Mouse (Mus musculus) limb, embryonic 11.5 days (tissue): ENCODE measurements at regions not wholly inside any gene's neighbourhood (a gene's known extent, or its start where the extent isn't known, plus 50 kb on each side); places are given as distances from the start of the nearest gene placed in this dataset.

Source experiments
- ATAC-seq: fragments of 200-750 bp; cut with Nextera tagmentation; 2 replicates; pipeline ENCODE4 v1.8.0; 2017; ENCODE audit warnings: low read depth; ENCODE audit not compliant: insufficient number of reproducible peaks, low FRiP score, low TSS enrichment
- DNase-seq: peaks from one replicate; pipeline ENCODE4 v3.0.0-alpha.2; 2015; ENCODE audit warnings: low spot score
- H3K27ac ChIP-seq: fragments of 300-500 bp; sonication (generic); replicated peaks from 2 replicates; pipeline ENCODE4 v1.5.1; 2014; ENCODE audit warnings: low read depth, mild to moderate bottlenecking, low read length
- H3K27me3 ChIP-seq: fragments of 300-500 bp; sonication (generic); 2 replicates; pipeline ENCODE4 v1.6.1; 2014; ENCODE audit warnings: mild to moderate bottlenecking, low read length, mixed read lengths; ENCODE audit not compliant: control insufficient read depth, insufficient read depth
- H3K36me3 ChIP-seq: fragments of 300-500 bp; sonication (generic); 2 replicates; pipeline ENCODE4 v1.6.1; 2014; ENCODE audit warnings: mild to moderate bottlenecking, low read length, moderate library complexity, mixed read lengths; ENCODE audit not compliant: control insufficient read depth, insufficient read depth
- H3K4me1 ChIP-seq: fragments of 300-500 bp; sonication (generic); 2 replicates; pipeline ENCODE4 v1.6.1; 2014; ENCODE audit warnings: low read length, mixed read lengths; ENCODE audit not compliant: control insufficient read depth, insufficient read depth
- H3K4me2 ChIP-seq: fragments of 300-500 bp; sonication (generic); 2 replicates; pipeline ENCODE4 v1.6.1; 2014; ENCODE audit warnings: low read depth, mild to moderate bottlenecking, moderate library complexity; ENCODE audit not compliant: severe bottlenecking
- H3K4me3 ChIP-seq: fragments of 300-500 bp; sonication (generic); 2 replicates; pipeline ENCODE4 v1.5.1; 2014; ENCODE audit warnings: low read depth, low read length
- H3K9ac ChIP-seq: fragments of 300-500 bp; sonication (generic); 2 replicates; pipeline ENCODE4 v1.6.1; 2014; ENCODE audit warnings: mild to moderate bottlenecking, low read length
- H3K9me3 ChIP-seq: fragments of 300-500 bp; sonication (generic); 2 replicates; pipeline ENCODE4 v1.6.1; 2016; ENCODE audit warnings: low read length; ENCODE audit not compliant: control insufficient read depth
- WGBS: fragments of 180-500 bp; shearing (Covaris S2); extraction: QIAGEN DNeasy Blood & Tissue Kit; methylation state at CpG from one replicate; pipeline ENCODE4 v1.1.7; 2014; 5-methylcytosine and 5-hydroxymethylcytosine counted together

DNA sequence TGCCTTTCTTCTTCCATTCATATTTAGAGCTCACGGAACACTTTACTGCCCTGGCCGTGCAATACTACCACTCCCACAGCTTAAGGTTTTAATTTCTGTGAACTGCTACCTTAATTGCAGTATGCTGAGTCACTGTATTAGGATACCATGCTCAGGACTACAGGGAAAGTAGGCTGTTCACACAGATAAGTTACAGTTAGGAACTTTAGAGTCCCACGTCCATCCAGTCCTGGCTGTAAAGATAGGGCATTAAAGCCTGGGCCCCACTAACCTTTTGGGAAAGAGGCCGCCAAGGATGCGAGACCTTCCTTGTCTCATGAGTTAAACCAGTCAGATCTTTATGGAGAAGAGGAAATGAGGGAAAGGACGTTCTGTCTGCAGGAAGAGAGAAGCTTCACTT is 574.6 kb downstream of the Stpg2 start:
- 62% methylated on average over 6 of the region's 6 CpGs for WGBS
- 0 out of 2 replicates have a peak, but pooled peaks have one; percentile 54 for ATAC-seq

DNA sequence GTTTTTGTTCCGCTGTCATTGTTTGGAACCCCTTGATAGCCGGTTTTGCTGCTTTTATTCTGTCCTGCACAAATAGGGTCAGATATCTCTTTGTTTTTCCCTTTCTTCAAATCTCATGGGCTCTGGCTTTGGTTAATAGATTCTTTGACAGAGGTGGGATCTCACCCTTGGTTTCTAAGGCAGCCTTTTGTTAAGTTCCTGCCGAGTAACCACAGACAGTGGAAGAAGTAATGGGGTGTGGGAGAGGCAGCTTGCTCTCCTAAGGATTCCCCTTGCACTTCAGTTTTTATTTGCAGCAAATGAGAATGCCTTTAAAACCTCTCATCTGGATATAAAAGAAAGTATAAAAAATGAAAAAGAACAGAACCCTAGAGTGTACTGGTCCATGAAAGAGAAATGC is 577.9 kb downstream of the Stpg2 start:
- no peaks in the 10 kb centered on the region for H3K9me3 ChIP-seq
- 0 out of 2 replicates have a peak, but pooled peaks cover 3% of the 10 kb centered on the region for H3K4me1 ChIP-seq
- DNase-seq (no peak), ATAC-seq (no peak)
- 82% methylated on average over 3 of the region's 3 CpGs for WGBS
- no peak overlapping the region for H3K4me3 ChIP-seq
- H3K27ac ChIP-seq = no peak overlapping the region
- no peak overlapping the region for H3K4me2 ChIP-seq
- H3K27me3 ChIP-seq = no peaks in the 10 kb centered on the region
- no peaks in the 10 kb centered on the region for H3K36me3 ChIP-seq
- H3K9ac ChIP-seq = no peak overlapping the region

More for the DNA sequence above, 574.6 kb downstream of the Stpg2 start:
- no peaks in the 10 kb centered on the region for H3K27me3 ChIP-seq
- 0 out of 2 replicates have a peak, but pooled peaks cover 3% of the 10 kb centered on the region for H3K4me1 ChIP-seq
- no peak overlapping the region for H3K4me2 ChIP-seq
- no peak overlapping the region for H3K9ac ChIP-seq
- no peak overlapping the region for H3K27ac ChIP-seq
- H3K36me3 ChIP-seq = no peaks in the 10 kb centered on the region
- DNase-seq = no peak
- H3K9me3 ChIP-seq = no peaks in the 10 kb centered on the region
- H3K4me3 ChIP-seq = no peak overlapping the region

DNA sequence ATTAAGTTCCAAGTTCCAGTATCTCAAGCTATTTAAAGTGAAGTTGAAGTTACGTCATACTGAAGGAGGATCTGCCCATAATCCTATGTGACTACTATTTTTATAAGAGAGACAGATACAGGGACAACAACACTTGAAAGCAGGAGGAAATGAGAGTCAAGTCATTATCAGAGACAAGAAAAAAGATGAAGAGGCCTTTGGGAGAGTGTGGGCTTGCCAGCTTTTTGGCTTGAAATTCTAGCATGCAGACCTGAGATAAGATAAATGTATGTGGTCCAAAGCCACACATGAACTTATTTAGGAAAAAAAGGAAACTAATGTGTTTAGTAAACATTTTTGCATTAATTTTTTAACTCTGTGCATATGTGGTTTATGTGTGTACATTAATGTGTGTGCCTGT is 581.0 kb downstream of the Stpg2 start:
- Histone ChIP-seq H3K27ac (no peak overlapping the region), H3K27me3 (no peaks in the 10 kb centered on the region), H3K36me3 (no peaks in the 10 kb centered on the region), H3K9me3 (no peaks in the 10 kb centered on the region), H3K4me2 (no peak overlapping the region), H3K9ac (no peak overlapping the region), H3K4me1 (no peaks in the 10 kb centered on the region), H3K4me3 (no peak overlapping the region)
- DNase-seq (no peak), ATAC-seq (no peak)
- 85% methylated on average over 1 of the region's 1 CpGs for WGBS

DNA sequence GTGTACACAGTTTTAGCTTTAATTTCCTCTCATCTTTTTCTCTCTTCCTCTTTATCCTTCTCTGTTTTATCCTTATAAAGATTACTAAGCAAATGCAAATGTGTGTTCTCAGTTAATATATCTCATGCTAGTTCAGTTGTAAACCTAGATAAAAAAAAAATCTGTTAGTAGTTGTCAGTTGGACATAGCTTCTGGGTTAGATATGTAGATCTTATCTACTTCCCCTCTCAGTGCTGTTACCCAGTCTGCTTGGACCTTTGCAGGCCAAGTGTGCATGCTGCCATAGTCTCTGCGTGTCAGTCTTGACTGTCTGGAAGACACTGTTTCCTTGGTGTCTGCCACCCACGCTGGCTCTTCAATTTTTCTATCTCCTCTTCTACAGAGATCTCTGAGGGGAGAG is 583.4 kb downstream of the Stpg2 start:
- Histone ChIP-seq H3K9me3 (no peaks in the 10 kb centered on the region), H3K4me3 (no peak overlapping the region), H3K4me2 (no peak overlapping the region), H3K27ac (no peak overlapping the region), H3K36me3 (no peaks in the 10 kb centered on the region), H3K27me3 (no peaks in the 10 kb centered on the region), H3K9ac (no peak overlapping the region), H3K4me1 (no peaks in the 10 kb centered on the region)
- no peak for DNase-seq
- no peak for ATAC-seq
- WGBS = 88% methylated on average over 2 of the region's 2 CpGs

DNA sequence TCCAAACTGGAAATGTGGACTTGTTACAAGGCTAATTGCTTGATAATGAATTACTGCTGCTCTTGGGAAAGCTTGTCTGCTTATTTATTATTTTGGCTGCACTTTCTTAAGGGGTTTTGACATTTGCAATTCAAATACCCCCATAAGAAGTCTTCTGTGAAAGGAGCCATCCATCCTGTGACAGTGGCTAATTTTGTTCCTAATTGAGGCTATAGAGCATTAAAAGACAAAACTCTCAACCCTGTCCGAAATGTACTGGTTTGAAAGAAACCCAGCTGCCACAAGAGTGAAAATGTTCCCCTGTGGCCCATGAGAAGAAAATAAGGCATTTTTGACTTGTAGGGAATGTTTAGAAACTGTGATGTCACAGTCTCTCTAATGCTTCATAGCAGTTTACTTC is 591.2 kb downstream of the Stpg2 start:
- WGBS = 83% methylated on average over 1 of the region's 1 CpGs
- Histone ChIP-seq H3K9ac (no peak overlapping the region), H3K9me3 (no peaks in the 10 kb centered on the region), H3K4me3 (no peak overlapping the region), H3K36me3 (no peaks in the 10 kb centered on the region), H3K27ac (no peak overlapping the region), H3K4me2 (no peak overlapping the region), H3K4me1 (no peaks in the 10 kb centered on the region), H3K27me3 (no peaks in the 10 kb centered on the region)
- no peak for DNase-seq
- no peak for ATAC-seq

DNA sequence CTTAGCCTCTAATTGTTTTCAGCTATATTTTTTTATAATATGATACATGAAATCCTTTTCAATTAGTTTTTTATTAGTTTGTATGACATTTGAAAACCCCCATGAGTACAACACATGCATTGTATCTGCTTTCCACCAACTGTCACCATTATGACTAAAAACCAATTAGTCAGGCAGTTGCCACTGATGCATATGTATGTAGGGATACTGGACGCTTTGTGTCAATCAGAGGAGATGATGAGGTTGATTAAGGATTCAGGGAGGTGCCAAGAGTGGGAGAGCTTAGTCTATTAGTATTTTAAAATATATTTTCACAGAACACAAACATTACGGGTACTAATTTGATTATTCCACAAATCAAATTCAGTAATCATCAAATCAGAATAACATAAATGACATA is 593.6 kb downstream of the Stpg2 start:
- no peak overlapping the region for H3K4me2 ChIP-seq
- WGBS = 93% methylated on average over 2 of the region's 2 CpGs
- H3K9ac ChIP-seq = no peak overlapping the region

DNA sequence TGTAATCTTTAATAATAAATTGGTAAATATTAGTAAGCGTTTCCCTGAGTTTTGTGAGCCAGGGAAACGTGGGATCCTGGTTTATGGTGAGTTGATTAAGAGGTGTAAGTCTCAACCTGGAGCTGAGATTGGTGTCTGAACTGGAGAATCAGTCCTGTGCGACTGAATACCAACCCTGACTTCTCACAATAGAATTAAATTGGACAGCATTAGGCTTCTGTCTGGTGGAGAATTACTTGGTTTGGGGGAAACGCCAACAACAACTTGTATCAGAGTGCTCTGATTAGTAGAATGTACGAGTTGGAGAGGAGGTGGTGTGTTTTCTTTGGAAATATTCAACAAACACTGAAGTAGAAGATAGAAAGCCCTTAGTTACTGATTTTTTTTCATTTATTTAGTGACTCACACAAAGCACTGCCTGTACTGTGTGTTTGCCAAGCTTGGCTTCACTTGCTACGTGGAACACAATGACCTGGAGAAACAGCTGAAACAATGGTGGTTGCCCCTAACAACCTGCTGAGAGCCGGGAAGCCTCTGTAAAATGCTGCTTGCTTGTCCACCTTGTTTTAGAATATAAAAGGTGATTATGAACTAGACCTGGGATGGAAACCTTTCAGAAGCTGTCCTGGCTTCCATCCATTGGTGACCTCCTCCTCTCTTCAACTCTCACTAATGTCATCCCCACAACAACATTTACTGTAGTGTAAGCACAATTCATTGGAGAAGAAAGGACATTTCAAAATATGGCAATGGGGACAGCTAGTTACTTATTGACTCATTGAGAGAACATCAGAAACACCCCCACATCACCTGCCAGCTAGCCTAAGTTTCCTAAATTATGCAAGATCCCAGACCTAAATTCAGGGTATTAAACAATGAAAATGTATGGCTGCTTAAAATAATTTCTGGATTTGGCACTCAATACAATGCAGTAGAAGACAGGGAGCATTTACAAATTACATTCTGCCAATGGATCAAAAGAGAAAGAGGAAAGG is 597.5 kb downstream of the Stpg2 start:
- Histone ChIP-seq H3K4me2 (no peak overlapping the region), H3K36me3 (no peaks in the 10 kb centered on the region), H3K9me3 (no peaks in the 10 kb centered on the region), H3K4me1 (no peaks in the 10 kb centered on the region), H3K9ac (no peak overlapping the region), H3K4me3 (no peak overlapping the region), H3K27me3 (no peaks in the 10 kb centered on the region), H3K27ac (no peak overlapping the region)
- DNase-seq (no peak), ATAC-seq (no peak)
- 82% methylated on average over 7 of the region's 7 CpGs for WGBS

More for the DNA sequence above, 593.6 kb downstream of the Stpg2 start:
- Histone ChIP-seq H3K27me3 (no peaks in the 10 kb centered on the region), H3K4me3 (no peak overlapping the region), H3K27ac (no peak overlapping the region), H3K9me3 (no peaks in the 10 kb centered on the region), H3K4me1 (no peaks in the 10 kb centered on the region), H3K36me3 (no peaks in the 10 kb centered on the region)
- ATAC-seq (no peak), DNase-seq (no peak)

DNA sequence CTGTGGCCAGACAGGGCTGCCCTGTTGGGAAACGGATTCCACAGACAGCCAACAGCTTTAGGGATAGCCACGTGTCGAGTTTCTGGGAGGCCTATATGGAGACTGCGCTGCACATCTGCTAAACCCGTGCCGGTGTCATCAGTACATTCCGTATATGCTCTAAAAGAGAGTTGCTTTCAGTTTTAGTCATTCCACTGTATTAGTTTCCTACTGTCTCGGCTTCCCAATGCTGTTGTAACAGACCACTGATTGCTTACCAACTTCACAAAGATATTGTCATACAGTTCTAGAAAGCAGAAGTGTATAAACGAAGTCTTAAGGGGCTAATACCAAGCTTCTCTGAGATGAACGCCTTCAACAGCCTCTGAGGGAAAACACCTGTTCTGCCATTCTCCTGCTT is 622.5 kb downstream of the Stpg2 start:
- DNase-seq = no peak

More for the DNA sequence above, 622.5 kb downstream of the Stpg2 start:
- H3K27me3 ChIP-seq = no peaks in the 10 kb centered on the region
- H3K27ac ChIP-seq = no peak overlapping the region
- H3K4me3 ChIP-seq = no peak overlapping the region
- 86% methylated on average over 10 of the region's 10 CpGs for WGBS
- H3K4me2 ChIP-seq = no peak overlapping the region
- H3K4me1 ChIP-seq = no peaks in the 10 kb centered on the region
- no peak for ATAC-seq
- H3K9ac ChIP-seq = no peak overlapping the region
- H3K36me3 ChIP-seq = no peaks in the 10 kb centered on the region
- no peaks in the 10 kb centered on the region for H3K9me3 ChIP-seq
